Mouse (Mus musculus) cerebellum, postnatal 36 days (tissue): ENCODE data around the gene Phlda3.

ENCODE experiments used
- DNase-seq, 2 experiments: peaks; one replicate each; pipeline ENCODE4 v3.0.0; 2021 to 2022; ENCODE audit warnings: mixed read lengths in 2 of 2

The Phlda3 gene

DNA sequence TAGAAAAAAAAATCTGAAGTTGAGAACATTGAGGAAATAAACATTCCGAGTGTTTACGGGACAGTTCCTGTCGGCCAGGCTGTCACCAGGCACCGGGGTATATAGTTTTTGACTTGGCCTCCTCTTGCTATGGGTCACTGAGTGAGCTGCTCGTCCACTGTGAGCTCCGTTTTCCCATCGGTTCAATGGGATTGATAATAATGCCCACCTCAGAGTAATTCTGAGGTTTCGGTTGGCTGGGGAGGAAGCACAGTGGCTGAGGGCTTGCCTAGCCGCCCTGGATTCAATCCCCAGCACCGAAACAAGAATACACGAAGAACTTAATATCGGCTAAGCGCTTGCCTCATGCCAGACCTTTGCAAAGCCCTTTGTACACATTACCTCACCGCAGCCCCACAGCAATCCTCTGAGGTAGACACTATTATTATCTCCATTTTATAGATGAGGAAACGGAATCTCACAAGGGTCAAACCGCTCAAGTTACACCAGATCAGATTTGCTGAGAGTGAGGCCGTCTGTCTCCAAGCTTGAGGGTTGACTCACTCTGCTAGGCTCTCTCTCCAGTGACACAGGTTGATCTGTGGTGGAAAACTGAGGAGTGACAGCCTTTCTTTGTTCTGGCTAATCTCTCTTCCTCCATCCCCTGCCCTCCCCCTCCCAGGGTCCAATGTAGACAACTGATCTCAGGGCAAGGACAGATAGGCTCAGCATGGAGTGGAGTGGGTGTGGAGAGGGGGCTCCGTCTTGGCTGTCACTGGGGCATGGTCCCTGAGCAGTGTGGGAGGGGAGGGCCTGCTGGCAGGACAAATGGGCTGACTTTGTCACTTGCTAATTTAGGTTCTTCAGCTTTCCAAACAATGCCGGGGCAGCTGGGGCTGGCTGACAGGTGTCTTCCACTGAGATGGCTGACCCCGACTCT is 28.6 kb downstream of the Phlda3 start:
- no peak for DNase-seq

- DNase-seq = no peak
These were observed 32.6 kb downstream of the Phlda3 start for GRCm38 (mm10) chr1:135798492-135798891.

DNA sequence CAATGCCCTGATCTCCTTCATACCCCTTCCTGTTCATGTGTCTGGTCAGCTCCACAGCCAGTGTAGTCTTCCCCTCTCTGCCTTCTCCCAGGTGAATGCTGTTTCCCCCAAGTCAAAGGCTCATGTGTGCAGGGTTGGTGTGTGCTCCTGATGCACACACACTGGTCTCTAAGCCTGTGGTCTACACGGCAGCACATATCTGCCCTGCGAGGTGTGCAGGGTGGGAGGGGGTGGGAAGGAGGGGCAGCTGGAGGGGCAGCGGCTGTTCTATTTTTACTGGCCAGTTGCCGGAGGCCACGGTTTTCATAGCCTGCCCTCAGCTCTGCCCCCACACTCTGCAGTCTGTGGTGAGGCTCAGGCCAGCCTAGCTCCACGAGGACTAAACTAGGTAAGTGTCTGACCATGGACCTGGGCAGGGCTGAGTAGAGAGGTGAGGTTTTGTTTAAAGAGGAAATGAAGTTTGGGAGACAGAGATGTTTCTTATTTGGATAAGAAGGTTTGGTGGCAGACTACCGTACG is 33.2 kb downstream of the Phlda3 start:
- no peak for DNase-seq

DNA sequence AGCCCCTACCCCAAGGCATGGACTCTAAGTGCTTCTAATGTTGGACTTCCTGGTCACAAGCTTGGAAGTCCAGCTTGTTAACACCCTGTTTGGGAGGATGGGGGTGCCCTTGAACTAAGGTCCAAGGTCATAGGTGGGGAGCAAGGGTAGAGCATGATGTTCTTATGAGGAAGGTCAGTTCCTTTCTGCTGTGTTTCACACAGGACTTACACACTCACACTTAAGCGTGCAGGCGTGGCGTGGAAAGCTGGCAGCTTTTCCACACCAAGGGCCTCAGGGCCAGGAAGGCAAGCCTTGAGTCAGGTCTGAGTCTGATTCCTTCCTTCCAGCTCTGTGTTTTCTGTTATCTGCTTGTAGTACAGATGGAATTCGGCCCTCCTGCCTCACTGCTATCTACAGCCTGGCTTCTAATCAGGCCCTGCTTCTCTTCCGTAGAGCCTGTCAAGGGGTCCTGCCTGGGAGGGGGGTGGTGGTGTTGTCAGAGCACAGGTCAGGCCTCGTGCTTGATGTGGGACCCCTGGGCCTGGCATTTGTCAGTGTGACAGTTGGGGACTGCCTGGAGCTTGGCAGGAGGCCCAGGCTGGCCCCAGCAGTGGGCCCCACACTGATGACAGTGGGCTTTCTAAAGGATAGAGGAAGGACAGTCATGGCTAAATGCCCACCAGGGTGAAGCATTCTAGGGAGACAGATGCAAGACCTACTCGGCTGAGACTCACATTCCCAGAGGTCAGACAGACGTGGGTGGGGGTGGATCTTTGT is 34.5 kb downstream of the Phlda3 start:
- no peak for DNase-seq

DNA sequence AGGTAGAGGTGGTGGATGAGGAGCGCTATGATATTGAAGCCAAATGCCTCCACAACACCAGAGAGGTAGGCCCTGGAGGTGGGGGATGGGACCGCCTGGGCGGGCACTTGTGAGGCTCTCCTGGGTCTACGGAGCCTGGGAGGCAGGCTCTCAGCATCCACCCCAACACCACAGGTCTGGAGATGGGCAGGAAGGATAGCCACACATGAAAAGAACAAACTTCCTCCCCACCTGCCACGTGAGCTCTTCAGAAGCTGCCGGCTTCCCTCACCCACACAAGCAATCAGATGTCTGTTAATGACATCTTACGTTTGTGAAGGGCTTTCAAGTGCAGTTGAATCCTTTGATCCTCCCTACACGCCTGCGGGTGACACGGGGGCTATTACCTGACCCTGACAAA is 41.6 kb downstream of the Phlda3 start:
- no peak for DNase-seq

DNA sequence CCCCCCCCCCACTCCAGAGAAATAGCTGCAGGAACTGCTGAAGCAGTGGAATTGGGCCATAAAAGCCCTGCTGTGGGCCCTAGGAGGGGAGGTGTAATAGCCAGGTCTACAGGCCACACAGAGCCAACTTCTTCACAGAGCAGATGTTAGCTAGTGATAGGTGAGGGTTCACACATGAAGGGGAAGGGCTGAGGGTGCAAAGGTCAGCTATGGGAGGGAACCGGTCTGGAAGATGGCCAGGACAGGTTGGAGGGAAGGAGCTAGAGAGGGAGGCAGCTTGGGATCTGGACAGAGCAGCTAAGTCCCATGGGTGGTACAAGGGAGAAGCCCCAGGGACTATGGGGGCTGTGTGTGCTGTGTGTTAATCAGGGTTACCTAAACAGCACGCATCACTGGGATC is 44.3 kb downstream of the Phlda3 start:
- DNase-seq = no peak

GRCm38 (mm10) chr1:135811016-135811646 is 45.2 kb downstream of the Phlda3 start:
- DNase-seq = peak; percentile 78 to 81

GRCm38 (mm10) chr1:135812205-135812604 is 46.3 kb downstream of the Phlda3 start:
- DNase-seq = no peak

GRCm38 (mm10) chr1:135812618-135813017 is 46.7 kb downstream of the Phlda3 start:
- DNase-seq = no peak

DNA sequence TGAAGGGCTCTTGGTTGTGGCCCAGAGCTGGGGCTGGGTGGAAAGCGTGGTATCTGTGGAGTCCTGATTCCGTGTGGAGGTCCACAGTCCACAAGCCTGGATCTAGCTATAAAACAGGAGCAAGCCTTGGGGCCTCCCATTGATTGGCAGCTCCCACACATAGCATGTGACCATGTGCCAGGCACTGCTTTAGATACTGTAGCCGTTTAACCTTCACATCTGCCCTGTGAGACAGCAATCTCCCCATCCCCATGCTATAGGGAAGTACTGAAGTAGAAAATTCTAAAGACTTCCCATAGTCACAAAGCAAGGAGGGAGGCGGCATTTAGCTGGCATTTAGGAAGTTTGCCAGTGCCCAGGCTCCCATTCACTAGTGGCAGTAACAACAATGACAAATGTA is 47.2 kb downstream of the Phlda3 start:
- DNase-seq = no peak

DNA sequence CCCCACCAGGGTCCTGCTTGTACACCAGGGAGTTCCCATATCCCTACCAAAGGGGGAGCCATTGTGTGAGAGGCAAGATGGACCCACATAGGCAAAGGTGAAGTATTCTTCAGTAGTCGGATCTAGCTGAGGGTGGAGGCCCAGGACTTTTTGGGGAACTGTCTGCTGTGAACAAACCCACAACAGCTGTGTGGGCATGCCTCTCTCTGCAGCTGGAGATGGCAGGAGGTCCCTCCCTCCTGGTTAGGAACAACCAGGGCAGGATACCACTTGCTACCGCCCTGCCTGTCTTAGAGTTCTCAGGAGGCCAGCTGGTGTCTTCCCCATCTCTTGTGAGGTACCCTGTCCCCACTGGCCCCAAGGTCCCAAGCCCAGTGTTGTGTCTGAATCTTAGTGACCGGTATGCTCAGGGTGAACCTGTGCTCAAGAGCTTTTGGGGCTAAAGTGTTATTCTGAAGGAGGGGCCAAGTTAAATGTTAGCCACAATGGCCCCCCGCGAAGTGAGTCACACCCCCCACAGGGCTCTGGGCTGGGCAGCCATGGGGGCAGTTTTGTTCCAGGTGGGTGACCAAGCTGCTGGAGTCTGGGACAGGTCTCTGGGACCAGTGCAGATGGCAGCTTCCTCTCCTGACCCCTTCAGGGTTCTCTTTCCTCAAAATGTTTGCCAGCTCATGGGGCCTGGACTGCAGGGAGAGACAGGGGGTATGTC is 47.9 kb downstream of the Phlda3 start:
- no peak for DNase-seq

DNA sequence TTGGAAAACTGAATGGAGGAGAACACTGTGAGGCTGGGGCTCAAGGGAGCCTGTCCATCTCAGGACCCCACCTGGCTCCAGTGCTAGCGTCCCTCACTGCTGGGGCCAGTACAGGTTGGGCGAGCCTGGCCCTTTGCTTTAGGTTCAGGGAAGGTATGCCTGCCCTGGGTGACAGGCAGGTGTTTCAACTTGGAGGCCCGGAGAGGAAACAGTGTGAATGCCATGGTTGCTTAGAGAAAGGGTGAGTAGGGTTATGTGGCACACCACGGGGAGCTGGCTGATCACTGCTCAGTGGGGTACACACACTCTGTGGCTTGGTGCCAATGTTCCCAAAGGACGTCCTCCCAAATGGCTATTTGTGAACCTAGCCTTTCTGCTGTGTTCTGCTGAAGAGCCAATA is 48.6 kb downstream of the Phlda3 start:
- no peak for DNase-seq

DNA sequence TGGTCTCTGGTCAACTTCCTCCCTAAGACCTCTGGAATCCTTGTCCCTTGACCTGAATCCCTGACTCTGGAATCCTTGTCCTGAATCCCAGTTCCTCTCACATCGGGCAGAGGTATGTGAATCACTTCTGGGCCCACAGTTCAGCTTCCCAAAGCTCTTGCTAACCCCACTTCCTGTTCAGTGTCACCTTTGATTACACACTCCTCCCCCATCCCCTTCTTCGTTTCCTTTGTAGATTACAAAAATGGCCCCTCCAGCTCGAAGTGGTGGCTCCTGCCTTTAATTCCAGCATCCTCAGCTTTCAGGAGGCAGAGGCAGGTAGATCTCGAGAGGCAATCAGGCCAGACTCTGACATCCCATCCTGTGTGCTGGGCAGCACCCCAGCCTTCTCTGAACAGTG is 51.7 kb downstream of the Phlda3 start:
- no peak for DNase-seq

DNA sequence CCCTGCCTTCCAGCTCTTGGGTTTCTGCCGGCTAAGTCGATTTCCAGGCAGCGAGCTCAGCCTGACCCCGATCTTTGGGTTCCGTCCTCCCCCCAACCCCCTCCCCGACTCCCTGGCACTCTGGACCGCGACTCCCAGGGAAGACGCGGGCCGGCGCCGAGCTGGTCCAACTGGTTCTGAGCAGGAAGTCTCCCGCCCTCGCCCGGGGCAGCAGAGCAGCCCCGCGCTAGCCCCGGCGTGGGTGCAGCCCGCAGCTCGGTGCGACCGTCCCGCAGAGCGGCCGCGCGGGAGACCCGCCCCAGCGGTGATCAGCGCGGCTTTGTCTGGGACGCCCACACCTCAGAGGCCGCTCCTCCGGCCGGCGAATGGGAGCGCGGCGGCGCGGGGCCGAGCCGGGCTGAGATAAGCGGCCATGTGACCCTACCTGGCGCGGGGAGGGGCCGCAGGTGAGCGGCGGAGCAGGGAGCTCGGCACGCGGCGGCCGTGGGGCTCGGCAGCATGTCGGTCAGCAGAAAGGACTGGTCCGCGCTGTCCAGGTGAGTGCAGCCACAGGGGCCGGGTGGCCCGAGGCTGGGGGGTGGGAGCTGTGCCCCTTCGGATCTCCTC is 52.7 kb downstream of the Phlda3 start, which contains the start of gene Lad1:
Lad1 (plus strand) TSS at position 118 of the 606 bp plus-strand sequence.
- DNase-seq = peak; percentile 14 to 34
